Mouse (Mus musculus) gastrocnemius, postnatal 10 days (tissue): ENCODE results near the gene Olfr479. TPM values are rescaled to one million over a fixed set of nuclear protein-coding genes. Genes with fewer than 3 reads are reported as not detected.
"Not testable (repeated sequence)": the region's sequence is repeated elsewhere in the genome, so short reads cannot be mapped to it uniquely, and the experiment has no call there.

Experiments used
- DNase-seq: peaks from one replicate; pipeline ENCODE4 v3.0.0; 2021; ENCODE audit warnings: mixed read lengths
- long read RNA-seq, 2 experiments: library from polyadenylated mRNA; stranded (forward); transcript quantifications; one replicate each; pipeline ENCODE4 v2.0.0; 2021
- total RNA-seq, 2 experiments: library from RNA; stranded (reverse); gene quantifications; 2 replicates each; pipeline ENCODE4 v1.2.3; 2021

The Olfr479 gene
- not detected for total RNA-seq
- long read RNA-seq, experiment 1 = 0 reads
- long read RNA-seq, experiment 2 = 0 reads

DNA sequence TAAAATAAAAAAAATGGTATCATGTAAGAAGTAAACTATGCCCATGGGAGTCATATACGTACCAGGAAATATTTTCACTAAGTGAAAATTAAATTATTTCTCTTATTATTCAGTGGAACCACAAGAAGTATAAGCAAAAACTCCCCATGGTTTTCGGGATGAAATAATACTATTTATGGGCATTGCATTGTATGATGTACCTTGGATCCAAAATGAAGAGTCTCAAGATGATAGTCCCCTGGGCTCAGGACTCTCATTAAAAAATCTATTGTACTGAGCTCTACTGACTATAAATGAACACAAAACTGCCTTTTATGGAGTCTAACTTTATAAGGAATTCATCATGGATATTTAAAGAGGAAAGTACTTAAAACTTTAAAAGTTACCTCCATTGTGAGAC lies at the start of gene Olfr479:
TSS of gene Olfr479 (plus strand) at position 301 of the 400 bp plus-strand sequence.
- DNase-seq = no peak

DNA sequence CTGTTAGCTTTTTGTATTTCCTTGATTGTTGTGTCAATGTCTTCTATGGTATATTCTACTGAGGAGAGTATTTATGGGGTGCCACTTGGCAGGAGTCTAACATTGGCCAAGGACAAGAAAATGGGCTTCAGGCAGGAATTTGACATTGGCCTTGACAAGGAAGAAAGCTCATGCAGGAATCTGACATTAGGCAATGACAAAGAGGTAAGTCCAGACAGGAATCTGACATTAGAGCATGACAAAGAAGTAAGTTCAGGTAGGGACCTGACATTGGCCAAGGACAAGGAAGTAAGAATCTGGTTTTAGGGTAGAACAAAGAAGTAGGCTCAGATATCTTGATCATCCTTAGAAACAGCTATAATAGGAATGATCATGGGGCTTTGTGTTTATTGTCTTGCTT lies 36.2 kb upstream of the Olfr479 start:
- DNase-seq = not testable (repeated sequence)

DNA sequence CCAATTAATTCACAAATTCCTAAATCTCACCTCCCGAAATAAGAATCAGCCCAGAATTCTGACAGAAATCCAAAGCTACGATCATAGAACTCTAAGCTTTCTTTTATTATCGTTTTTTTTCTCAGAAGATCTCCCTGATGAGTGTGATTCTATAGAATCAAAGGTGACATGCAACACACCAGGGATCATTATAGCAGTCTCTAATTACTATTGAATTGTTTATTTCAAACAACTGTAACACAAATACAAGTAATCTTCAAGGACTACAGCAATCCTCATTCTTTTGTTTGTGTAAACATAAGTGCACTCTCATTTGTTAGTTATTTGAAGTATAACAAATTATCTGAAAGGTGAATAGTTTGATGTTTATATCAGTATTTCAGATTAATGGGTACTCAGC lies 16.6 kb upstream of the Olfr479 start, which contains the start of gene Olfr478:
TSS of gene Olfr478 (minus strand) at position 101 of the 400 bp plus-strand sequence.
- no peak for DNase-seq

DNA sequence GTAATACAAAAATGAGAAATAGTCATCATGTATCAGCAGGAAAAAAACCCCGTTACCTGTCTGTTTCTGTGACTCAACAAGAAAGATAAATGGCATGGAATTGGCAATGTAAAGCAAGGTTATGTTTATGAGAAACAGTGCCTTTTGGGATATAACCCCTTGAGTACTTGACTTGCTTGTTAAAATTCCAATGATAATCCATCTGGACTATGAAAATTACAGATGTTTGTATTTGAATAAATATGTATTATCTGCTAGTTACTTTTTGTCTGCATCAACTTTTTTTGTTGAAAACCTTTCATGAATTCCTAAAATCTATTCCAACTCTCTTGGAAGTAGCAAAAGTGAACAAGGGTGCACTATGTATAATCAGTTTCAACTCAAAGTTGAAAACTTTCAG lies 16.8 kb downstream of the Olfr479 start, which contains the start of gene Olfr480:
TSS of gene Olfr480 (minus strand) at position 101 of the 400 bp plus-strand sequence.
- DNase-seq = no peak

DNA sequence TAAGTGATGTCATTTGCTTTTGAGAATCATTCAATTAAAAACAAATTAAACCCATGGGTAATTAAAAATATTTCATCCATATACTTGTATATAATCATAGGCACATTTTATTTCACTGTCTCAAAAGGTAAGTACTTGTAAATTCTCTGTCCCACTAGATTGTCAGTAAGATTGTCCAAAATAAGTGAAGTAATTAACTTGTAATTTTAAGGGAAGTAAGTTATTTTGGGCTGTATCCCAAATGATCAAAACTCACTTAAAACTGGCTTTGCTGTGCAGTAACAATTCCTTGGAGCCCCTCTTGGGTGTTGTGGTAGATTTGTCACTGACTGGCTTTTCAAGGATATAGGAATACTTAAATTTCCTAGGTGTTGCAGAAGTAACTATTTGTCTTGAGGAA lies 29.1 kb downstream of the Olfr479 start, which contains the start of gene Olfr481:
TSS of gene Olfr481 (plus strand) at position 301 of the 400 bp plus-strand sequence.
- no peak for DNase-seq

DNA sequence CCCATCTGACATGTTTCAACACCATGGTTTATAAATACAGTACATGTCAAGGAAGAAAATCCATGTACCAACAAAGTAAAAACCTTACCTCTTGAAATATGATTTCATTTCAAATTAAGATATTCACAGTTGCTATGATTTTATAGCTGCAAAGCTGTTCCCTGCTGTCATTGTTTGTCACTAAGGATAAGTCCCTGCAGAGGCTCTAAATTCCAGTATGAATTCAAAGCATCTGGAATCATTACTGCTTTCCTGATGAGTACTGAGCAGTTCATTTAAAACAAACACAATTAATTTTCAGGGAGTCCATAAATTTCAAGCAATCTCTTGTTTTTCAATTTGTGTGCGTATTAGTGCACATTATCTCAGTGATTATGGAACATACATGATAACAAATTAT lies 47.0 kb downstream of the Olfr479 start, which contains the start of gene Olfr482:
TSS of gene Olfr482 (minus strand) at position 101 of the 400 bp plus-strand sequence.
- no peak for DNase-seq

DNA sequence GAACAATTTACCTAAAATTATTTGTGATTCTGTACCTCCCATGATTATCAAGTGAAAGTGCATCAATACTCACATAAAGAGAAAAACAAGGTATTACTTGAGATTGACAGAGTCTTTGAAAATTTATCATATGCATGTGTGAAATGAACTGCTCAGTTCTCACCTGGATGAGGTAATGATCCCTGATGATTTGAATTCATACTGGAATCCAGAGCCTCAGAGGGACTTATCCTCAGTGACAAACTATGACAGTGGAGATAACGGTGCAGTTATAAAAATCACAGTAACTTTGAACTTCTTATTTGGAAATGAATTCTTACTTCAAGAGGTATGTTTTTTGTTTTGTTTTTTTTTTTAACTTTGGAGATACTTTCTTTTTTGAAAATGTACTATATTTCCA lies 50.1 kb downstream of the Olfr479 start, which contains the start of gene Olfr483:
TSS of gene Olfr483 (plus strand) at position 301 of the 400 bp plus-strand sequence.
- DNase-seq = no peak

Other genes with a start within 250 kb of the Olfr479 start
- not detected for gene Ovch2, start 249.5 kb upstream of the Olfr479 start, total RNA-seq
- not detected for gene Olfr467, start 238.4 kb upstream of the Olfr479 start, total RNA-seq
- gene Olfr469, start 225.2 kb upstream of the Olfr479 start, total RNA-seq = not detected
- not detected for gene Olfr470, start 203.2 kb upstream of the Olfr479 start, total RNA-seq
- under 1 TPM in 1 of 2 experiments, not detected in 1; 0.05 TPM for gene Olfr472, start 152.8 kb upstream of the Olfr479 start, total RNA-seq
- gene Olfr473, start 120.2 kb upstream of the Olfr479 start, total RNA-seq = not detected
- gene Olfr474, start 96.0 kb upstream of the Olfr479 start, total RNA-seq = not detected
- gene Olfr476, start 85.9 kb upstream of the Olfr479 start, total RNA-seq = not detected
- not detected for gene Olfr477, start 64.0 kb upstream of the Olfr479 start, total RNA-seq
- gene Olfr478, start 16.7 kb upstream of the Olfr479 start, total RNA-seq = not detected
- gene Olfr480, start 16.7 kb downstream of the Olfr479 start, total RNA-seq = not detected
- gene Olfr481, start 29.2 kb downstream of the Olfr479 start, total RNA-seq = not detected
- 1 to 10 TPM in 1 of 2 experiments, under 1 TPM in 1; 0.63 to 1.0 TPM for gene Olfr482, start 46.9 kb downstream of the Olfr479 start, total RNA-seq
- gene Olfr483, start 50.2 kb downstream of the Olfr479 start, total RNA-seq = not detected
- not detected for gene Olfr484, start 76.8 kb downstream of the Olfr479 start, total RNA-seq
- not detected for gene Olfr485, start 109.2 kb downstream of the Olfr479 start, total RNA-seq
- not detected for gene Olfr486, start 122.0 kb downstream of the Olfr479 start, total RNA-seq
- not detected for gene Olfr487, start 163.9 kb downstream of the Olfr479 start, total RNA-seq
- not detected for gene Olfr488, start 207.7 kb downstream of the Olfr479 start, total RNA-seq
- gene Olfr490, start 238.2 kb downstream of the Olfr479 start, total RNA-seq = not detected